Mouse (Mus musculus): Measurements from ENCODE around the gene Mia3.

- TF ChIP-seq CTCF (IDR thresholded peaks at IDR 0.05; ENCODE audit: extremely low read depth, insufficient read length, insufficient replicate concordance, low read depth, low read length) (no peak), POLR2A (IDR thresholded peaks at IDR 0.05; ENCODE audit: low read depth, low read length) (no peak)
Measured at GRCm38 (mm10) chr1:183307555-183307954, 61.8 kb downstream of the Mia3 start.
